Mouse (Mus musculus) intestine, embryonic 14.5 days (tissue): ENCODE results near the gene Abca13. TPM values are rescaled to one million over a fixed set of nuclear protein-coding genes. Genes with fewer than 3 reads are reported as not detected.
"Not testable (repeated sequence)": the region's sequence is repeated elsewhere in the genome, so short reads cannot be mapped to it uniquely, and the experiment has no call there.

Experiments
- ATAC-seq: fragments of 200-750 bp; cut with Nextera tagmentation; replicated peaks from 2 replicates; pipeline ENCODE4 v1.8.0; 2017; ENCODE audit warnings: low read depth, moderate number of reproducible peaks, moderate TSS enrichment, moderate library complexity; ENCODE audit not compliant: low FRiP score, low TSS enrichment
- DNase-seq: peaks from one replicate; pipeline ENCODE4 v3.0.0-alpha.2; 2018; ENCODE audit warnings: low spot score
- H3K27ac ChIP-seq: fragments of 300-500 bp; sonication (generic); 2 replicates; pipeline ENCODE4 v1.5.1; 2014; ENCODE audit warnings: low read depth, mild to moderate bottlenecking, control low read depth
- H3K27me3 ChIP-seq: fragments of 300-500 bp; sonication (generic); replicated peaks from 2 replicates; pipeline ENCODE4 v1.6.1; 2014; ENCODE audit warnings: low read length, control low read depth; ENCODE audit not compliant: control insufficient read depth, insufficient read depth
- H3K36me3 ChIP-seq: fragments of 300-500 bp; sonication (generic); 2 replicates; pipeline ENCODE4 v1.6.1; 2014; ENCODE audit warnings: low read length, control low read depth; ENCODE audit not compliant: control insufficient read depth, insufficient read depth
- H3K4me1 ChIP-seq: fragments of 300-500 bp; sonication (generic); replicated peaks from 2 replicates; pipeline ENCODE4 v1.6.1; 2014; ENCODE audit warnings: low read length, control low read depth, mixed read lengths; ENCODE audit not compliant: control insufficient read depth, insufficient read depth
- H3K4me2 ChIP-seq: fragments of 300-500 bp; sonication (generic); 2 replicates; pipeline ENCODE4 v1.6.1; 2014; ENCODE audit warnings: low read length
- H3K4me3 ChIP-seq: fragments of 300-500 bp; sonication (generic); 2 replicates; pipeline ENCODE4 v1.5.1; 2014; ENCODE audit warnings: low read depth, low read length, control low read depth, mixed read lengths
- H3K9ac ChIP-seq: fragments of 300-500 bp; sonication (generic); 2 replicates; pipeline ENCODE4 v1.6.1; 2014; ENCODE audit warnings: mild to moderate bottlenecking, low read length
- H3K9me3 ChIP-seq: fragments of 300-500 bp; sonication (generic); 2 replicates; pipeline ENCODE4 v1.6.1; 2016; ENCODE audit warnings: low read length, control low read depth; ENCODE audit not compliant: control insufficient read depth
- WGBS: fragments of 180-500 bp; shearing (Covaris S2); extraction: QIAGEN DNeasy Blood & Tissue Kit; methylation state at CpG from one replicate; pipeline ENCODE4 v1.1.7; 2014; 5-methylcytosine and 5-hydroxymethylcytosine counted together
- polyA plus RNA-seq: library from polyadenylated mRNA; unstranded; fragments of >200 nt; fragmentation: Nextera tagmentation; extraction: Ambion mirVana; gene quantifications from 2 replicates; pipeline ENCODE4 v1.2.1, GENCODE M21; 2014

The Abca13 gene
- polyA plus RNA-seq, 1 experiment from 2014 or later: 0.07 TPM

DNA sequence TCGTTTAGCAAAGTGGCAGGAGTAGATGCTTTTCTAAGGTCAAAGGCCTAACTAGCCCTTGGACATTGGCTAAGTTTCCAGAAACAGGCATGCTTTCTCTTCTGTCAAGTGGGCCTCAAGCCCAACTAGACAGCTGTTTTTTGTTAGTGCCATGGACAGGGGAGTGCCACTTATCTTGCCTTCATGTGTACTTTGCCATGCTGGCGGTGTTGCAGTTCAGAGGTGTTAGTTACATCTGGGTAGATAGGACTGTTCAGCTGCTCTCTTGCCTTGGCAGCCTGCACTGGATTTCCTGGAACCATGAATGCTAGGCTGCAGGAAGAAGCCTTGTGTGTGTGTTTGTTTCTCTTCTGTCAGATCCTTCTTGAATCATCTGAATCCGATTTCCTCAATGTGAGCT lies 235.7 kb downstream of the Abca13 start:
- H3K4me1 ChIP-seq: no peaks in the 10 kb centered on the region
- no peak overlapping the region for H3K27ac ChIP-seq
- no peak overlapping the region for H3K4me3 ChIP-seq
- no peaks in the 10 kb centered on the region for H3K36me3 ChIP-seq
- no peak for ATAC-seq
- no peaks in the 10 kb centered on the region for H3K27me3 ChIP-seq
- no peak for DNase-seq
- H3K9ac ChIP-seq: no peak overlapping the region
- 69% methylated on average over 3 of the region's 3 CpGs for WGBS
- H3K4me2 ChIP-seq: no peak overlapping the region
- no peaks in the 10 kb centered on the region for H3K9me3 ChIP-seq

DNA sequence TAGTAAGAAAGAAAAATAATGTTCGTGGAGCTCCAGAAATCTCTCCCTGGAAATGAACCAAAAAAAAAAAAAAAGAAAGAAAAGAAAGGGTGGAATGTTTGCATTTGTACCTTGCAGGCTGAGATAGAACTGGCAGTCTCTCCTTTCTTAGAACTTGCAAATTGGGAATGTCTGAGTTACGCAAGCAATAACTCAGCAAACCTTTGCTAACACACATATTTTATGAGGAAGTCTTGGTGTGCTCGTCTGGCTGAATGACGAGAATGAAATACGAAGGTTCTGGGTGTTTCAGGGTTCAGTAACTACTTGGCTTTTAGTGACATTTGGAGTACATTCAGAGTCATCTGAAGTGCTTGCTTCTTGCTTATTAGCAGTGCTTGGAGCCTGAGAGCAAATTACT lies 241.1 kb downstream of the Abca13 start:
- no peak overlapping the region for H3K4me3 ChIP-seq
- WGBS: 60% methylated on average over 5 of the region's 5 CpGs
- H3K27ac ChIP-seq: no peak overlapping the region
- H3K4me1 ChIP-seq: no peaks in the 10 kb centered on the region
- H3K4me2 ChIP-seq: no peak overlapping the region
- no peak overlapping the region for H3K9ac ChIP-seq
- no peaks in the 10 kb centered on the region for H3K9me3 ChIP-seq
- no peaks in the 10 kb centered on the region for H3K36me3 ChIP-seq
- no peak for ATAC-seq
- no peak for DNase-seq
- H3K27me3 ChIP-seq: no peaks in the 10 kb centered on the region

DNA sequence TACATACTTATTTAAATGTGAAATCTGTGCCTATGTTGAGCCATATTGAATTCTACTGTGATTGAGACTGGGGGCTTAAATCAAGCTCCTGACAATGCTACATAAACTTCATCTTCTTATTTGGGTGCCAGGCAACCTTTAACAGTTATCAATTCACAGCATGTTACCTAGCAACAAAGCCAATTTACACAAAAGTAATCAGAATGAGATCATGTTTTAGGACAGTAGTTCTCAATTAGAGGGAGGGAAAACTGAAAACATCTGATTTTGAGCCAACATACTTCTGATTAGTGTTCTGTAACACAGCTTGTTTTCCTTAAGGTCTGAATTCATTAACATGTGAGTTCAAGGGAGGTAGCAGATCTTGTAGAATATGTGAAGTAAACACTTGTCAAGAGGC lies 244.9 kb downstream of the Abca13 start:
- DNase-seq: no peak

DNA sequence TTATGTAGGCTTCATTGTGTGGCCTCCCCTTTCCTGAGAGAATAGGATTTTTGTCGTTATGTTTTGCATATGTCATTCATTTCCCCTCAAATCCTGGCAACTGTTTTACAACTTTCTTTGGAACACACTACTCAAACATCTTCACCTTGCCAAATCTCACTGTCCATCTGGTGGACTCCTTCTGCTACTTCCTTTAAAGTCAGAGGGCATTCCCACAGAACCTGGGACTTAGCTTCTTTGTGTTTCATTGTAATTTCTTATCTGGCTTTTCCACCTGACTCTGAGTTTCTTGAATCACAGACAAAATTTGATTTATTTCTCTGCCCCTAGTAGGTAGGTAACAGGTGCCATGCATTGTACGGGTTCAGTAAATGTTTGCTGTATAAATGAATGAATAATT lies 248.0 kb downstream of the Abca13 start:
- no peak overlapping the region for H3K9ac ChIP-seq
- DNase-seq: no peak

More for the DNA sequence above, 244.9 kb downstream of the Abca13 start:
- Histone ChIP-seq H3K4me3 (no peak overlapping the region), H3K36me3 (no peaks in the 10 kb centered on the region), H3K9ac (no peak overlapping the region), H3K4me1 (no peaks in the 10 kb centered on the region), H3K9me3 (no peaks in the 10 kb centered on the region), H3K27ac (no peak overlapping the region), H3K27me3 (no peaks in the 10 kb centered on the region), H3K4me2 (no peak overlapping the region)
- no peak for ATAC-seq

DNA sequence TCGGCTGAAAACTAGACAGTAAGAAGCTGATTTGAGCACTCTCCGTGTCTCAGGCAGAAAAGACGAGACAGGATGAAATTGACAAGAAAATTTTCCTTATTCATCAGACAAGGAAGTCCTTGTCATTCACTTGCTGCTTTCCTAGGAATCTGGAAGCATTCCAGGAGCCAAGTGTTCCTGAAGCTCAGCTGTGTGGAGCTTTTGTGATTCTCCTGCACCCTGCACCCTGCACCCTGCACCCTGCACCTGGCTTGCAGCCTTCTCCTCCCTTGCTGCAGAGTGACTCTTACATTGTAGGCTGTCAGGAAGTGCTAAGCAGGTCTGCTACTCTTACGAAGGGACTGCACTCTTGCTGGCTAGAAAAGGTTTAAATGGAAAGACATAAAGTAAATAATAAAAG lies 249.4 kb downstream of the Abca13 start:
- Histone ChIP-seq H3K27me3 (no peaks in the 10 kb centered on the region), H3K4me3 (no peak overlapping the region), H3K4me1 (no peaks in the 10 kb centered on the region), H3K36me3 (no peaks in the 10 kb centered on the region), H3K27ac (no peak overlapping the region), H3K9ac (no peak overlapping the region), H3K4me2 (no peak overlapping the region), H3K9me3 (no peaks in the 10 kb centered on the region)
- DNase-seq (no peak), ATAC-seq (no peak)
- 61% methylated on average over 4 of the region's 4 CpGs for WGBS

More for the DNA sequence above, 248.0 kb downstream of the Abca13 start:
- Histone ChIP-seq H3K4me1 (no peaks in the 10 kb centered on the region), H3K27ac (no peak overlapping the region), H3K9me3 (no peaks in the 10 kb centered on the region), H3K27me3 (no peaks in the 10 kb centered on the region), H3K4me3 (no peak overlapping the region), H3K36me3 (no peaks in the 10 kb centered on the region), H3K4me2 (no peak overlapping the region)
- 81% methylated on average over 2 of the region's 2 CpGs for WGBS
- no peak for ATAC-seq

GRCm38 (mm10) chr11:9472400-9472799 lies 280.7 kb downstream of the Abca13 start:
- H3K4me1 ChIP-seq: no peaks in the 10 kb centered on the region
- H3K27ac ChIP-seq: no peak overlapping the region
- no peak overlapping the region for H3K4me2 ChIP-seq
- no peaks in the 10 kb centered on the region for H3K9me3 ChIP-seq
- no peak for ATAC-seq
- DNase-seq: no peak
- 86% methylated on average over 1 of the region's 1 CpGs for WGBS
- H3K27me3 ChIP-seq: no peaks in the 10 kb centered on the region
- H3K4me3 ChIP-seq: no peak overlapping the region
- H3K36me3 ChIP-seq: no peaks in the 10 kb centered on the region
- no peak overlapping the region for H3K9ac ChIP-seq

DNA sequence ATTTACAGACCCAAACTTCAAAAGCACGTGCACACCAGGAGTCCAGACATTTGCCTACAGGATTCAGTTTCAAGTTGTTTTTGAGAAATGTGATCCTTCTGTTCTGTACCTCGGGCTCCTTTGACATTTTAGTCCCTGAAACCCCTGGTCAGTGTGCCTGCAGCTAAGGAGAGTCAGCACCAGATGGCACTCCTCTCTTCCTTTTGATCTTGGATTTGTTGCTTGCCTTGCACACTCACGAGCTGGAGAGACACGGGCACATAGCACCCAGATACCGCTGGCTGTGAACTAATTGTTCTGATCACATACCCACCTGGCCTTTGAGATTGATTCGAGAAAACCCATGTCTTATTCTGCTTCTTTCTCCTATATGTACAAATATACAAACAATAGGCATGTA lies 289.8 kb downstream of the Abca13 start:
- Histone ChIP-seq H3K27me3 (no peaks in the 10 kb centered on the region), H3K9ac (no peak overlapping the region), H3K4me2 (no peak overlapping the region), H3K9me3 (no peaks in the 10 kb centered on the region), H3K27ac (no peak overlapping the region), H3K36me3 (no peaks in the 10 kb centered on the region), H3K4me3 (no peak overlapping the region), H3K4me1 (no peaks in the 10 kb centered on the region)
- 0 out of 2 replicates have a peak, but pooled peaks have one; percentile 55 for ATAC-seq
- WGBS: 19% methylated on average over 6 of the region's 6 CpGs
- DNase-seq: peak; percentile 54

GRCm38 (mm10) chr11:9500326-9501142 lies 308.8 kb downstream of the Abca13 start:
- ATAC-seq (no peak), DNase-seq (no peak)
- Histone ChIP-seq H3K9ac (no peak overlapping the region), H3K27me3 (no peaks in the 10 kb centered on the region), H3K4me2 (no peak overlapping the region), H3K36me3 (no peaks in the 10 kb centered on the region), H3K27ac (no peak overlapping the region), H3K4me3 (no peak overlapping the region), H3K9me3 (no peaks in the 10 kb centered on the region), H3K4me1 (no peaks in the 10 kb centered on the region)
- WGBS: 60% methylated on average over 5 of the region's 5 CpGs

- 76% methylated on average over 2 of the region's 2 CpGs for WGBS
Measured at GRCm38 (mm10) chr11:9514966-9515365, 323.2 kb downstream of the Abca13 start.

More at GRCm38 (mm10) chr11:9514966-9515365, 323.2 kb downstream of the Abca13 start:
- not testable (repeated sequence) for H3K27ac ChIP-seq, H3K4me2 ChIP-seq, H3K36me3 ChIP-seq, DNase-seq, H3K9ac ChIP-seq, ATAC-seq, H3K27me3 ChIP-seq, H3K4me1 ChIP-seq, H3K4me3 ChIP-seq, H3K9me3 ChIP-seq
